Mouse (Mus musculus) liver, embryonic 16.5 days (tissue): Measurements from ENCODE around the gene Siah3. TPM values are rescaled to one million over a fixed set of nuclear protein-coding genes. Genes with fewer than 3 reads are reported as not detected.
"Not testable (repeated sequence)": the region's sequence is repeated elsewhere in the genome, so short reads cannot be mapped to it uniquely, and the experiment has no call there.

Source experiments
- ATAC-seq: fragments of 200-750 bp; cut with Nextera tagmentation; 2 replicates; pipeline ENCODE4 v1.8.0; 2017; ENCODE audit warnings: low read depth, mild to moderate bottlenecking, moderate number of reproducible peaks, moderate library complexity
- H3K27ac ChIP-seq: fragments of 300-500 bp; sonication (generic); 2 replicates; pipeline ENCODE4 v1.5.1; 2014; ENCODE audit warnings: mild to moderate bottlenecking, low read length
- H3K27me3 ChIP-seq: fragments of 300-500 bp; sonication (generic); 2 replicates; pipeline ENCODE4 v1.6.1; 2014; ENCODE audit warnings: low read depth, low read length, mixed read lengths; ENCODE audit not compliant: control insufficient read depth, insufficient read depth
- H3K36me3 ChIP-seq: fragments of 300-500 bp; sonication (generic); 2 replicates; pipeline ENCODE4 v1.6.1; 2014; ENCODE audit warnings: mild to moderate bottlenecking; ENCODE audit not compliant: control insufficient read depth, insufficient read depth
- H3K4me1 ChIP-seq: fragments of 300-500 bp; sonication (generic); 2 replicates; pipeline ENCODE4 v1.6.1; 2014; ENCODE audit warnings: low read depth, low read length, mixed read lengths; ENCODE audit not compliant: control insufficient read depth
- H3K4me2 ChIP-seq: fragments of 300-500 bp; sonication (generic); 2 replicates; pipeline ENCODE4 v1.6.1; 2014; ENCODE audit warnings: low read depth, low read length, mixed read lengths
- H3K4me3 ChIP-seq: fragments of 300-500 bp; sonication (generic); 2 replicates; pipeline ENCODE4 v1.5.1; 2014; ENCODE audit warnings: low read depth, mild to moderate bottlenecking, low read length
- H3K9ac ChIP-seq: fragments of 300-500 bp; sonication (generic); 2 replicates; pipeline ENCODE4 v1.6.1; 2014; ENCODE audit warnings: low read depth, low read length
- H3K9me3 ChIP-seq: fragments of 300-500 bp; sonication (generic); replicated peaks from 2 replicates; pipeline ENCODE4 v1.6.1; 2016; ENCODE audit warnings: low read length; ENCODE audit not compliant: control insufficient read depth
- WGBS: fragments of 180-500 bp; shearing (Covaris S2); extraction: QIAGEN DNeasy Blood & Tissue Kit; methylation state at CpG from one replicate; pipeline ENCODE4 v1.1.7; 2014; ENCODE audit not compliant: insufficient replicate concordance; 5-methylcytosine and 5-hydroxymethylcytosine counted together
- polyA plus RNA-seq: library from polyadenylated mRNA; unstranded; fragments of >200 nt; fragmentation: Nextera tagmentation; extraction: Ambion mirVana; gene quantifications from 2 replicates; pipeline ENCODE4 v1.2.1, GENCODE M21; 2015

Siah3 gene
- polyA plus RNA-seq, 1 experiment from 2014 or later, result 0.07 TPM

DNA sequence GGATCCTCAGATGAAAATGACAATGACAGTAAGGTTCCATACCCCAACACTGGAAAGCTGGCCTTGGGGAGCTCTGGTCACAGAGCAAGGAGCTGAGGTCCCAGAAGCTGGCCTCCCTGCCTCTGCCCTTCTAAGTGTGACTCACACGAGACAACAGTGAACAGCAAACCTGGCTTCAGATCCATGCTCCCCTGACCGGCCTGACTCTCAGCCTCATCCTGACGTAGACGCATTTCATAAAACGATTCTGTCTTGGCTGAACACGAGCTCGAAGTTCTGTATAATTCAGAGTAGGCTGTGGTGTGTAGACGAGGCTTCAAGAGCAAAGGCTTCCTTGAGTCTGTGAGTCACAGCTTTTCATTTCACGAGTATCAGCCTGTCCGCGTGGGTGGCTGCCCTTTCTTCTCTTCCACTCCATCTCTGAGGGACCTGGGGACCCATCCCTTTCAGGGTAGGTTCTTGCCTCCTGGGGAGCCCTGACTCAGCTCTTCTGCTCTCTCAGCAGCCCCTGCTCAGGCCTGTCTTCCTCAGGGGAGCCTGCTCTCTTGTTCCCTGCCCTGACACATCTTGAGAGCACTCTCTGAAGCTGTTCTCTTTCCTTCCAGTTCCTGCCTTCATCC, 11.2 kb upstream of the Siah3 start:
- no peaks in the 10 kb centered on the region for H3K27me3 ChIP-seq
- no peak for ATAC-seq
- H3K4me3 ChIP-seq, result no peak overlapping the region
- no peak overlapping the region for H3K4me2 ChIP-seq
- WGBS, result 58% methylated on average over 11 of the region's 11 CpGs
- no peaks in the 10 kb centered on the region for H3K36me3 ChIP-seq
- no peaks in the 10 kb centered on the region for H3K9me3 ChIP-seq
- no peak overlapping the region for H3K9ac ChIP-seq
- H3K27ac ChIP-seq, result no peak overlapping the region
- no peaks in the 10 kb centered on the region; the same call in 1 of the 2 replicates for H3K4me1 ChIP-seq

DNA sequence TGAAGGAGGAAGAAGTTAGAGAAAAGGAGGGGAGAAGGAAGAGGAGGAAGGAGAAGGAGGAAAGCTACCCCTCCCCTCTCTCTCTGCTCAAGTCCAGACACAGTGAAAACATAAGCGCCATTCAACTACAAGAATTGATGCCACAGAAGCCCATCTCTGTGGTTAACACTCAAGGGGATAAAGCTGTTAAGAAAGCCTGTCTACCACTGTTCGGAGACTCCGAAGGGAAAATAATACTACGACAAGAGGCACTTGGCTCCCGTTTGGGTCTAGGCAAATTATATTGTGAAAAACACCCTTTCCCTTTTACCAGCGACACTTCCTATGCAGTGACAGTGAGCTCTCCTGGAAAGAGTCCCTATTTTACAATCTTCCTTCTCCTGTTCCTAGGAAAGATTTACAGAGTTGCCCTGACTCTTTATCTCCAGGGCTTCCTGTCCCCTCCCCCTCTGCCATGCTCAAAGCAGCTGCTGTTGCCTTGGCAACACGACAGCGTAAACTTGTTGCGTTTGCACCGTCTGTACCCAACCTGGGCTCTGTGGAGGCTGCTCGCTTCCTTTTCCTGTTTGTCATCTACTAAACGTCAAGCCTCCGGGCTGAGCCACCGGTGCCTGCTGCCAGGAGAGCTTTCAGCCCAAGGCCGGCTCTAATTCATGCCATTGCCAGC, 10.4 kb upstream of the Siah3 start:
- no peaks in the 10 kb centered on the region for H3K9me3 ChIP-seq
- ATAC-seq, result peak; percentile 68
- no peak overlapping the region for H3K27ac ChIP-seq
- no peak overlapping the region for H3K9ac ChIP-seq
- H3K4me3 ChIP-seq, result peak overlapping the region; percentile 33
- peak overlapping the region; percentile 45 for H3K4me2 ChIP-seq
- 5% methylated on average over 15 of the region's 15 CpGs for WGBS
- no peaks in the 10 kb centered on the region for H3K36me3 ChIP-seq
- no peaks in the 10 kb centered on the region for H3K27me3 ChIP-seq
- H3K4me1 ChIP-seq, result no peaks in the 10 kb centered on the region; the same call in 1 of the 2 replicates

DNA sequence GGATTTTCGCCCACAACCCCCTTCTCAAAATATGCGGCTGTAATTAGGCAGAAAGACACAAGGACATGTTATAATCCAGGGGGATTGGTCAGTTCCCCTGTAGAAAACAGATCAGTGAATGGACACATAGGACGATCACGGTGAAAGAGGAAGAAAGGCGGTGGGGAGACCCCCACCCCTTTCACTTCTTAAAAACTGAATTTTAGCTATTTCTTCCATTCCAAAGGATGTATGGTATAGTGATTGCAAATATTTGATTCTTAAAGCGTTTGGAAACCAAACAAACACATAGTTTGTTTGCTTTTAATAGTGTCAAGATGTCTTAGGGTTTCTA, 9.9 kb upstream of the Siah3 start:
- Histone ChIP-seq H3K9me3 (no peaks in the 10 kb centered on the region), H3K27me3 (no peaks in the 10 kb centered on the region), H3K27ac (no peak overlapping the region), H3K4me2 (peak overlapping the region; percentile 45), H3K4me1 (no peaks in the 10 kb centered on the region; the same call in 1 of the 2 replicates), H3K36me3 (no peaks in the 10 kb centered on the region), H3K4me3 (peak overlapping the region; percentile 33), H3K9ac (no peak overlapping the region)
- 10% methylated on average over 6 of the region's 6 CpGs for WGBS
- ATAC-seq, result no peak

DNA sequence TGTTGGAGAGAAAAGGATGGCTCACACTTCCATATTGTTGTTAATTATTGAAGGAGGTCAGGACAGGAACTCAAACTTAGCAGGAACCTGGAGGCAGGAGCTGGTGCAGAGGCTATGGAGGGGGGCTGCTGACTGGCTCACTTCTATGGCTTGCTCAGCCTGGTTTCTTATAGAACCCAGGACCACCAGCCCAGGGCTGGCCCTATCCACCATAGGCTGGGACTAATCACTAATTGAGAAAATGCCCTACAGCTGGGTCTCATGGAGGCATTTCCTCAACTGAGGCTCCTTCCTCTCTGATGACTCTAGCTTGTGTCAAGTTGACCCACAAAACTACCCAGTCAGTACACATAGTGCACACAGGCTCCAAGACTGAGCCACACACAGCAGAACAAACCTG, 9.5 kb upstream of the Siah3 start:
- H3K4me1 ChIP-seq, H3K9me3 ChIP-seq, H3K9ac ChIP-seq, H3K4me2 ChIP-seq, H3K36me3 ChIP-seq, H3K27me3 ChIP-seq, H3K27ac ChIP-seq, ATAC-seq, H3K4me3 ChIP-seq: not testable (repeated sequence)

DNA sequence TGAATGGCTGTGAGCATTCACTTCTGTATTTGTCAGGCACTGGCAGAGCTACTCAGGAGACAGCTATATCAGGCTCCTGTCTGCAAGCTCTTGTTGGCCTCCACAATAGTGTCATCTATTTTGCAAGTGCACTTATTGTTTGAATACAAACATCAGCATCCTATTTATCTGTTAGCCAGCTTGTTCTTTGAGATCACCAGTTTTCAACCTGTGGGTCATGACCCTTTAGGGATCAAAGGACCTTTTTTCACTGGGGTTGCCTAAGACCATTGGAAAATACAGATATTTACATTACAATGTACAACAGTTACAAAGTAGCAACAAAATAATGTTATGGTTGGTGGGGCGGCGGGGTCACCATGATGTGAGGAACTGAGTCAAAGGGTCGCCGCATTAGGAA, 1.9 kb upstream of the Siah3 start:
- no peak overlapping the region for H3K27ac ChIP-seq
- H3K27me3 ChIP-seq, result peaks cover 18% of the 10 kb centered on the region
- ATAC-seq, result no peak
- 77% methylated on average over 4 of the region's 4 CpGs for WGBS
- H3K36me3 ChIP-seq, result no peaks in the 10 kb centered on the region
- H3K9ac ChIP-seq, result no peak overlapping the region
- H3K4me3 ChIP-seq, result no peak overlapping the region
- H3K4me1 ChIP-seq, result no peaks in the 10 kb centered on the region; the same call in 1 of the 2 replicates
- H3K9me3 ChIP-seq, result no peaks in the 10 kb centered on the region
- no peak overlapping the region for H3K4me2 ChIP-seq

DNA sequence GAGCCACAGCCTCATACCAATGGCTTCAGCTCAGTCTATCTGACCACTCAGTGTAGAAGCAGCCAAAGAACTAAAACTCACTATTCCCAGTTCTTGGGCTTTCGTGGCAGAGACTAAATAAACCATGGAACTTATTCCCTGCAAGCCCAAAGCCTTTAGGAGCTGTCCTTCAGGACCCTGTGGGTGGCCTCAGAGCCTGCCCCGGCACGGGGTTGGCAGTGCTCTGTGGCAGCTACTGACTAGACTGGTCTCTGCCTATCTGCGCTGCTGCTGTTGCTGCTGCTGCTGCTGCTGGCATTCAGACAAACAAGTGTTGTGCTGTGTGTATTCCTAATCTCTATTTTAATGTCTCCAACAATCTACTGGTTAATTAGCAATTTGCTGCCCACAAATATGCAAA, 1.1 kb upstream of the Siah3 start:
- ATAC-seq, result no peak
- Histone ChIP-seq H3K27ac (no peak overlapping the region), H3K9me3 (no peaks in the 10 kb centered on the region), H3K4me3 (no peak overlapping the region), H3K4me1 (no peaks in the 10 kb centered on the region; the same call in 1 of the 2 replicates), H3K27me3 (peaks cover 18% of the 10 kb centered on the region), H3K36me3 (no peaks in the 10 kb centered on the region), H3K4me2 (no peak overlapping the region), H3K9ac (no peak overlapping the region)
- WGBS, result 12% methylated on average over 4 of the region's 4 CpGs

DNA sequence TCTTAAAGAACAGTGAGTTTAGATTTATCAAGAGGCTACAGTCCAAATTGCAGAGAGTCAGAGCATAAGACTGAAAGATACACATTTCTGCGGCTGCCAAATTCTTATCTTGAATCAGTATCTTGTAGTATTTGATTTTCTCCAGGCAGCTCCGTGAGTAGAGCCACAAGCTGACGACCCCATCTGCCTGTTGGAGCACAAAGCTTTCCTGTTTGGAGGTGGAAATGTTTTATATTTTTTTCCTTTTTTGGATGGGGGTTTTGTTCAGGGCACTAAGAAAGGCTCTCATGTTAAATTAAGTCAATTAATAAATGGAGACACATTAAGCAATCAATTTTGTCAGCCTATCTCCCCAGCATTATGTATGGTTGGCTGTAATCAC, 430 bp upstream of the Siah3 start:
- H3K36me3 ChIP-seq, result no peaks in the 10 kb centered on the region
- no peak overlapping the region for H3K4me3 ChIP-seq
- H3K4me1 ChIP-seq, result no peaks in the 10 kb centered on the region; the same call in 1 of the 2 replicates
- H3K27me3 ChIP-seq, result peaks cover 18% of the 10 kb centered on the region
- no peak overlapping the region for H3K4me2 ChIP-seq
- H3K27ac ChIP-seq, result no peak overlapping the region
- ATAC-seq, result no peak
- no peak overlapping the region for H3K9ac ChIP-seq
- WGBS, result 15% methylated on average over 3 of the region's 3 CpGs
- H3K9me3 ChIP-seq, result no peaks in the 10 kb centered on the region

DNA sequence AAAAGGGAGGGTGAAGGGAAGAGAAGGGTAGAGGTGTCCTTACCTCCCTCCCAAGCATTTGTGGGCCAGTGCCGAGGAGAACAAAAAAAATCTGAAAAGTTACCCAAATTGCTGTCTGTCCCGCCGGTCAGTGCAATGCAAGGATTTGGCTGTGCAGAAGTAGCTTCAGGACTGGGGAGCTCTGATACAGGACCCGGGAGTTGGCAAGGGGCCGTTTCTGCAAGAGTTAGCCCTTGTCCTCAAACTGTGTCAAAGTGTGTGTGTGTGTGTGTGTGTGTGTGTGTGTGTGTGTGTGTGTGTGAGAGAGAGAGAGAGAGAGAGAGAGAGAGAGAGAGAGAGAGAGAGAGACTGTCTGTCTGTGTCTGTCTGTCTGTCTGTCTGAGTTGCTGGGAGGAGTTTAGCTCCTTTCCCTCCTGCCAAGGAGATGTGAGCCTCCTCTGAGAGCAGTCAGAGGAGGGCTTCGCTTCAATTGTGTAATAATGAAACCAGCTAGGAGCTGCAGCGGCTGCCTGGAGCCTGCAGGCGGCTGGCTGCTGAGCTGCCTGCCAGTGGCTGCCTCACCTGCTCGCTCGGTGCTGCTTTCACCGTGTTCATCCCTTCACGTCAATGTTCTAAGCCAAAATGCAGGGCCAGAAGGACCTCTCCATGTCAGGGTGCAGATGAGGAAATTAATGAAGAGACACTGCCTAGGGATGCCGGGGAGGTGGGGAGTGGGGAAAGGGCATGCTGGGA, 873 bp downstream of the Siah3 start:
- Histone ChIP-seq H3K27ac (no peak overlapping the region), H3K27me3 (peaks cover 18% of the 10 kb centered on the region), H3K4me1 (no peaks in the 10 kb centered on the region; the same call in 1 of the 2 replicates), H3K9me3 (no peaks in the 10 kb centered on the region), H3K4me3 (peak overlapping the region; percentile 6; the same call in 1 of the 2 replicates), H3K4me2 (peak overlapping the region; percentile 46), H3K36me3 (no peaks in the 10 kb centered on the region), H3K9ac (no peak overlapping the region)
- 6% methylated on average over 13 of the region's 13 CpGs for WGBS
- ATAC-seq, result no peak

DNA sequence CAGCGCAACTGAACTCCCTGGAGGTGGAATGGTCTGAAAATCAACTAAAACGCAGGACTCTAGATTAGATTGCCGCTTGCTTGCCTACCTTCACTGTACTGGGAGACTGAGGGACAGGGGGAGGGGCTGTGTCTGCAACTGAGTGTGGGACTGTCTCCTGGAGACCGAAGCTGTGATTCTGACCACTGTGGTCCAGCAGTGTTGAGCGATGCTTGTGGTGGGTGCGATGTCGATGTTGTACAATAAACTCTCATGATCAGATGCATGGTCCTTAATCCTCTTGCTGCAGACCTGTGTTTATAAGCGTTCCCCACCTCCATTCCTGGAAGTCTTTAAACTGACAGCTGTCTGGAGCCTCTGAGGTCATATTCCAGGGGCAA, 1.4 kb downstream of the Siah3 start:
- H3K36me3 ChIP-seq, result no peaks in the 10 kb centered on the region
- H3K4me1 ChIP-seq, result no peaks in the 10 kb centered on the region; the same call in 1 of the 2 replicates
- ATAC-seq, result no peak
- H3K4me3 ChIP-seq, result no peak overlapping the region; the same call in 1 of the 2 replicates
- peaks cover 18% of the 10 kb centered on the region for H3K27me3 ChIP-seq
- no peaks in the 10 kb centered on the region for H3K9me3 ChIP-seq
- H3K9ac ChIP-seq, result no peak overlapping the region
- 41% methylated on average over 8 of the region's 8 CpGs for WGBS
- H3K4me2 ChIP-seq, result peak overlapping the region; percentile 46
- H3K27ac ChIP-seq, result no peak overlapping the region
